Mouse (Mus musculus): ENCODE results near the gene Sult2a7. TPM values are rescaled to one million over a fixed set of nuclear protein-coding genes. Genes with fewer than 3 reads are reported as not detected.

Sult2a7 gene
- not detected in 2 replicates for polyA plus RNA-seq (2012; rRNA removed)

- DNase-seq (ENCODE audit: extremely low spot score in 1 of 2, low spot score in 1 of 2), result no peak
Observed at GRCm38 (mm10) chr7:14494130-14494529, at the start of gene Sult2a7. Gene Sult2a7, minus strand, starts transcription at chr7:14494230.

GRCm38 (mm10) chr7:14525280-14525679 lies 31.2 kb upstream of the Sult2a7 start:
- DNase-seq (ENCODE audit: extremely low spot score in 1 of 2, low spot score in 1 of 2), result no peak

DNA sequence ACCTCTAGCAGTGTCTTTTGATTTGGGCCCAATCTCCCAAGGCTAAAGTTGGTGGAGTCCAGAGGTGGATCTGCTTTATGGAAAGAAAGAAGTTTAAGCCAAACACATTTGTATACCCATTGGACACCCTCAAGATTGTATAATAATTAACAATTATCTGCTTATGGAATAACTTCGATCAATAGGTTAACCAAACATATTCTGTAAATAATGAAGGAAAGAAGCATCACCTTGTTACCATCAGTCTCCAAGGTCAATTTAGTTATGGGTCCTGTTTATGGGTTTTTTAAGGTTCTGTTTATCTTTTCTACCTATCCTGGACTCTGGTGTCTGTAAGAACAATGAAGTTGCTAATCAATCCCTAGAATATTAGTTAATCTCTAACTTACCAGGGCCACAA lies 28.6 kb upstream of the Sult2a7 start:
- no peak for DNase-seq (ENCODE audit: extremely low spot score in 1 of 2, low spot score in 1 of 2)

- no peak for DNase-seq (ENCODE audit: extremely low spot score in 1 of 2, low spot score in 1 of 2)
Observed at GRCm38 (mm10) chr7:14518301-14518700, 24.3 kb upstream of the Sult2a7 start.

GRCm38 (mm10) chr7:14492886-14493285 lies 1.1 kb downstream of the Sult2a7 start:
- no peak for DNase-seq (ENCODE audit: extremely low spot score in 1 of 2, low spot score in 1 of 2)

DNA sequence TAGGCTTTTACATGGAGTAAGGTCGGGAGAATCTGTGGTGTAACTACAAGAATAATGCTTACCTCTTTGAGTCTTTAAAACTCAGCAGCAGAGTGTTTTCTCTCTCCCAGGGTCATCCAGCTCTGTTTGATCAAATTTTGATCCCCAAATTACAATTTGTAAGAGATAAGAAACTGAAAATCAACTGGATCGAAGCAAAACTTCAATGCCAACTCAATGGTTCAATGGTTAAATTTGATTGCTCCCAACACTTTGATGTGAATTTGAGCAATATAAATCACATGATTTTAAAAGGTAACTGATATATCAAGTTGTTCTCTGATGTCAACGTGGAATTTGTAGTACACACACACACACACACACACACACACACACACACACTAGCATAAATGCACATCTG lies 47.5 kb downstream of the Sult2a7 start, which contains the start of gene Sult2a8:
Gene Sult2a8, minus strand, starts transcription at position 236 of the 400 bp plus-strand sequence.
- DNase-seq (ENCODE audit: extremely low spot score in 1 of 2, low spot score in 1 of 2), result no peak

GRCm38 (mm10) chr7:14439581-14439980 lies 54.4 kb downstream of the Sult2a7 start:
- no peak for DNase-seq (ENCODE audit: extremely low spot score in 1 of 2, low spot score in 1 of 2)

- DNase-seq (ENCODE audit: extremely low spot score in 1 of 2, low spot score in 1 of 2), result no peak
Observed at GRCm38 (mm10) chr7:14438484-14438883, 55.5 kb downstream of the Sult2a7 start.

- no peak for DNase-seq (ENCODE audit: extremely low spot score in 1 of 2, low spot score in 1 of 2)
Observed at GRCm38 (mm10) chr7:14438029-14438428, 56.0 kb downstream of the Sult2a7 start.

Other genes with a start within 250 kb of the Sult2a7 start
- not detected in 2 replicates for gene Sult2a6, start 239.4 kb downstream of the Sult2a7 start, polyA plus RNA-seq (2012; rRNA removed)
- gene Obox8, start 160.7 kb downstream of the Sult2a7 start, polyA plus RNA-seq (2012; rRNA removed), result not detected in 2 replicates
- not detected in 2 replicates for gene Sult2a8, start 47.5 kb downstream of the Sult2a7 start, polyA plus RNA-seq (2012; rRNA removed)
- gene Vmn1r90, start 69.3 kb upstream of the Sult2a7 start, polyA plus RNA-seq (2012; rRNA removed), result 0.52 and 0.53 TPM in 2 replicates
- gene Obox7, start 165.3 kb upstream of the Sult2a7 start, polyA plus RNA-seq (2012; rRNA removed), result 0.06 and 0.15 TPM in 2 replicates